Mouse (Mus musculus): Measurements from ENCODE around the gene Sstr5. TPM values are rescaled to one million over a fixed set of nuclear protein-coding genes. Genes with fewer than 3 reads are reported as not detected.

The Sstr5 gene
- polyA plus RNA-seq, 1 experiment from 2014 or later = 0.05 TPM

DNA sequence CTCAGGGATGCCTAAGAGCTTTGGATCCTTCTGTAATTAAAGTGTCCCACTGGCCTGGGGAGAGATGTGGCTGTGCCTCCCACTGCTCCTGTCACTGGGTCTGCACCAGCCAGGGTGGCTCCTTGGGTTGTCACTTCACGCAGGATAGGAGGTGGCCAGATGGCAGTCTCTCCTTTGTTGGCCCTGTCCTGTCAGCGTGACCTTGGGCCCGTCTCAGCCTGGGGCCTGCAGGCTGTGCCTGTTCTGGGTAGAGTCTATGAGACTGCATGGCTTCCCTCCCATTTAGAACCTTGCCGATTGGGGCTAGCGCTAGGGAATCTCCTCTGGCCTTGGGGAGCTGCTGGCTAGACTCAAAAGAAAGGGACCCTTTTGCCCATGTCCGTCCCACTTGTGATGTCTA is 28.8 kb downstream of the Sstr5 start:
- Histone ChIP-seq H3K4me2 (replicated peaks; ENCODE audit: low read depth, low read length) (no peak overlapping the region), H3K4me1 (ENCODE audit: insufficient read depth, low read depth, low read length) (no peaks in the 10 kb centered on the region), H3K9me3 (ENCODE audit: low read length) (no peaks in the 10 kb centered on the region), H3K9ac (replicated peaks; ENCODE audit: low read depth) (no peak overlapping the region), H3K27ac (ENCODE audit: low read length) (no peak overlapping the region), H3K36me3 (ENCODE audit: insufficient read depth, low read length) (no peaks in the 10 kb centered on the region), H3K27me3 (replicated peaks; ENCODE audit: insufficient read depth, low read length) (no peaks in the 10 kb centered on the region), H3K4me3 (ENCODE audit: low read depth, low read length) (no peak overlapping the region)
- no peak for ATAC-seq
- no peak for DNase-seq (ENCODE audit: low spot score)
- WGBS = 58% methylated on average over 6 of the region's 6 CpGs
- TF ChIP-seq EP300 (IDR thresholded peaks at IDR 0.05) (no peak), CTCF (IDR thresholded peaks at IDR 0.05) (no peak)

DNA sequence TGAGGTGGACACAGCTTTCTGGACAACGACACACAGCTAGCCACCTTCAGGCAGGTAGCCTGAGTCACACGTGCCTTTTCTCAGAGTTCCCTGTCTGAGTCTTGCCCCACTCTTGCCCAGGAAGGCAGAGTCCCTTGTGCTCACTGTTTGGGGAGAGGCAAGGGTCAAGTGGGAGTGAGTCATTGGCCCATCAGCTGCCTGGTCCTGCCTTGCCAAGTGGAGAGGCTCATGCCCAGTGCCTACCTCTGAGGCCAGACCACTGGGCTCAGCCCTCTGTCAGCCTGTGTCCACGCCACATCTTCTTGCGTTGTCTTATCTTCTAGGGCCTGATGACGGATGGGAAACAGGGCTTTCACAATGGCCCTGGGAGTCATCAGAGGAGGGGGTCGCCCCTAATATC is 29.3 kb downstream of the Sstr5 start:
- Histone ChIP-seq H3K4me1 (ENCODE audit: insufficient read depth, low read depth, low read length) (no peaks in the 10 kb centered on the region), H3K4me3 (ENCODE audit: low read depth, low read length) (no peak overlapping the region), H3K27me3 (replicated peaks; ENCODE audit: insufficient read depth, low read length) (no peaks in the 10 kb centered on the region), H3K9me3 (ENCODE audit: low read length) (no peaks in the 10 kb centered on the region), H3K4me2 (replicated peaks; ENCODE audit: low read depth, low read length) (no peak overlapping the region), H3K9ac (replicated peaks; ENCODE audit: low read depth) (no peak overlapping the region), H3K36me3 (ENCODE audit: insufficient read depth, low read length) (no peaks in the 10 kb centered on the region), H3K27ac (ENCODE audit: low read length) (no peak overlapping the region)
- ATAC-seq (no peak), DNase-seq (ENCODE audit: low spot score) (peak; percentile 22)
- no peak for TF ChIP-seq CTCF (IDR thresholded peaks at IDR 0.05)
- TF ChIP-seq EP300 (IDR thresholded peaks at IDR 0.05) = no peak
- 42% methylated on average over 6 of the region's 6 CpGs for WGBS

DNA sequence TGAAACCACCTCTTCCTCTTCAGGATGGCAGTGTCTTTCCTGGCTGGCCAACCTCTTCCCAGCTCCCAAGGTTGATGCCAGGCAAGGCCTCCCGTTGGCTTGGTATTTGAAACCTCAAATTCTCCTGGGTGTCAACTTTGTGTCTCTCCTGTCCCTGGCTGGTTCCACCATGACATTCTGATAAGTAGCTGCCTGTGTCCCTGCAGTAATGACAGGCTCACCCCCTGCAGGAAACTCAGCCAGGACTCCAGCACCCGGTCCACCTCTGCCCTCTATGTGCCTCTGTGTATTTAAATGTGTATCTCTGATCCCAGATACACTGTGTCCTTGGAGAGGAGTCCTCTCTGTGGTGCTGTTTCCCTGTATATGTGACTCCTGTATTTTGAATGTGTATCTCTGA is 30.8 kb downstream of the Sstr5 start:
- Histone ChIP-seq H3K4me1 (ENCODE audit: insufficient read depth, low read depth, low read length) (no peaks in the 10 kb centered on the region), H3K27me3 (replicated peaks; ENCODE audit: insufficient read depth, low read length) (no peaks in the 10 kb centered on the region), H3K27ac (ENCODE audit: low read length) (no peak overlapping the region), H3K36me3 (ENCODE audit: insufficient read depth, low read length) (no peaks in the 10 kb centered on the region), H3K4me2 (replicated peaks; ENCODE audit: low read depth, low read length) (no peak overlapping the region), H3K4me3 (ENCODE audit: low read depth, low read length) (no peak overlapping the region), H3K9me3 (ENCODE audit: low read length) (no peaks in the 10 kb centered on the region), H3K9ac (replicated peaks; ENCODE audit: low read depth) (no peak overlapping the region)
- TF ChIP-seq CTCF (IDR thresholded peaks at IDR 0.05) (no peak), EP300 (IDR thresholded peaks at IDR 0.05) (no peak)
- ATAC-seq = no peak
- no peak for DNase-seq (ENCODE audit: low spot score)
- 74% methylated on average over 2 of the region's 2 CpGs for WGBS

DNA sequence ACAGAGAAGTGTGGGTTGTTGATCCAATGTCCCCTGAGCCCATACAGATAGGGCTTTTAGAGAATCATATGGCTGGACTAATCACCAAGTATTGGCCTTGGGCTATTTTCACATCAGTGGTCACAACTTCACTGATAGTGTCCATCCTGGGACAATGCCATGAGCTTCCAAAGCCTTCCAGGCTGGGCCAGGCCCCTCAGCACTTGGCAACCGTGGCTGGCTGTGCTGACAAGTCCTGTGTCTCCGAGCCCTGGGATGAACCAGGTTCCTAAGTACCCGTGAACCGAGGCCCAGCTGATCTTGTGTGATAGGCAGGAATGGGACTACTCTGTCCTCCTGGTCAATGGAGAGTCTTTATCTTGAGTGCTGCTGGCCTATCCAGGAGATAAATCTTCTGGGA is 33.0 kb downstream of the Sstr5 start:
- no peaks in the 10 kb centered on the region for H3K4me1 ChIP-seq (ENCODE audit: insufficient read depth, low read depth, low read length)
- no peak overlapping the region for H3K27ac ChIP-seq (ENCODE audit: low read length)
- H3K36me3 ChIP-seq (ENCODE audit: insufficient read depth, low read length) = no peaks in the 10 kb centered on the region
- H3K9ac ChIP-seq (replicated peaks; ENCODE audit: low read depth) = no peak overlapping the region
- H3K9me3 ChIP-seq (ENCODE audit: low read length) = no peaks in the 10 kb centered on the region; the same call in 1 of the 2 replicates
- no peak for TF ChIP-seq CTCF (IDR thresholded peaks at IDR 0.05)
- TF ChIP-seq EP300 (IDR thresholded peaks at IDR 0.05) = no peak
- H3K4me2 ChIP-seq (replicated peaks; ENCODE audit: low read depth, low read length) = no peak overlapping the region
- WGBS = 57% methylated on average over 4 of the region's 4 CpGs
- no peak overlapping the region for H3K4me3 ChIP-seq (ENCODE audit: low read depth, low read length)
- ATAC-seq = no peak
- no peak for DNase-seq (ENCODE audit: low spot score)
- no peaks in the 10 kb centered on the region for H3K27me3 ChIP-seq (replicated peaks; ENCODE audit: insufficient read depth, low read length)

DNA sequence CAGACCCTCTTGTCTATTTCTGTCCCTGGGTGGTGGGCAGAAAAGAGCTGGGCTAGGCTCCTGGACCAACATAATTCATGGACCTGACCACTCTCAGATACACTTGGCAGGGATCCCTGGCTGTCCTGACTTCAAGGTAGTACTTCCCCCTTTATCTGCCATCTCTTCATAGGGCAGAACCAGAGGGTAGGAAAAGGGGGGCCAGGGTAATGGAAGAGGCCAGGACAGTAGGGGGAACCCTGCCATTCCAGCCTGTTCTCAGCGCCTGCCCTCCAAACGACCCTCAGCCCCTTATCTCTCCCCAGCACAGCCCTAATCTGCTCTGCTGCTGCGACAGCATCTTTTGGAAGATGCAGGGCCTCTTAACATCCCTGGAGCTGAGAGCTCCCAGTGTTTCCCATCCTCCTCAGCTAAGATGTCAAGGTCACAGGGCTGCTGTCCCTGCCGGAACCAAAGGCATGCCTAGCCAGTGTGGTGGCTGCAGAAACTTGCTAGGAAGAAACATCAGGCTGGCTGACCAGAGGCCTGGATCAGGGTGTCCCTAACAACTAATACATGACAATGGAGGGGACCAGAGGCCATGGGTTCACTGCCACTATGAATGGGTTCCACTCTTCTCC is 33.7 kb downstream of the Sstr5 start:
- ATAC-seq (no peak), DNase-seq (ENCODE audit: low spot score) (no peak)
- no peaks in the 10 kb centered on the region; the same call in 1 of the 2 replicates for H3K9me3 ChIP-seq (ENCODE audit: low read length)
- no peaks in the 10 kb centered on the region for H3K4me1 ChIP-seq (ENCODE audit: insufficient read depth, low read depth, low read length)
- no peaks in the 10 kb centered on the region for H3K36me3 ChIP-seq (ENCODE audit: insufficient read depth, low read length)
- H3K4me2 ChIP-seq (replicated peaks; ENCODE audit: low read depth, low read length) = no peak overlapping the region
- H3K27ac ChIP-seq (ENCODE audit: low read length) = no peak overlapping the region
- no peaks in the 10 kb centered on the region for H3K27me3 ChIP-seq (replicated peaks; ENCODE audit: insufficient read depth, low read length)
- H3K4me3 ChIP-seq (ENCODE audit: low read depth, low read length) = no peak overlapping the region
- H3K9ac ChIP-seq (replicated peaks; ENCODE audit: low read depth) = no peak overlapping the region
- WGBS = 36% methylated on average over 4 of the region's 4 CpGs
- TF ChIP-seq CTCF (IDR thresholded peaks at IDR 0.05) (no peak), EP300 (IDR thresholded peaks at IDR 0.05) (no peak)

DNA sequence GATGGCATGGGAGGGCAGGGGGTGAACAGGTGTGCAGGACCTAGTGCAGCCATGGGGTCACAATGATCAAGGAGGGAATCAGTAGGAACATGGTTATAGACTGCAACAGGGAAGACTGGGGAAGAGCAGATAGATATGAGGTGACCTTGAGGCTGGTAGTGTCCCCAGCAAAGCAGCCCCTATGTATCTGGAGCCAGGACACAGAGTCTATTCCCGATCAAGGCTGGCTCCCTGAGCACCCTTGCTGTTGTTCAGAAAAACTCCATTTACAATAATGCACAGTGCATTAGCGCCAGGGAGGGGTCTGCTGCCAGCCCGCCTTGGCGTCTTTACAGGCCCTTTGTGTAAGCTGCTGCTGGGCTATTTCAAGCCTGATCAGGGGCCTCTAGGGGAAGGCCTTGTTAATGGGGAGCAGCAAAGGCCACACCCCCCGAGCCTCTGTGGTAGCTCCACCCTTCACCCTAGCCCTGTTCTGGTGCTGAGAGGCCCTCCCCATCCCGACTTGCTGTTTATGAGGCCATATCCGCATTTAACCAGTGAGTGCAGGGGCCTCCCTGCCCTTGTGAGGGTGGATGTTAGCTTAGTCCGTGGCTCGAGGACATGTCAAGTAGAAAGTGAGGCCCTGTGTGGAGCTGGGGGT is 34.7 kb downstream of the Sstr5 start:
- Histone ChIP-seq H3K4me2 (replicated peaks; ENCODE audit: low read depth, low read length) (no peak overlapping the region), H3K9me3 (ENCODE audit: low read length) (no peaks in the 10 kb centered on the region; the same call in 1 of the 2 replicates), H3K9ac (replicated peaks; ENCODE audit: low read depth) (no peak overlapping the region), H3K27me3 (replicated peaks; ENCODE audit: insufficient read depth, low read length) (no peaks in the 10 kb centered on the region), H3K27ac (ENCODE audit: low read length) (no peak overlapping the region), H3K36me3 (ENCODE audit: insufficient read depth, low read length) (no peaks in the 10 kb centered on the region), H3K4me3 (ENCODE audit: low read depth, low read length) (no peak overlapping the region), H3K4me1 (ENCODE audit: insufficient read depth, low read depth, low read length) (no peaks in the 10 kb centered on the region)
- DNase-seq (ENCODE audit: low spot score) (no peak), ATAC-seq (0 out of 2 replicates have a peak, but pooled peaks have one; percentile 32)
- TF ChIP-seq EP300 (IDR thresholded peaks at IDR 0.05) = no peak
- TF ChIP-seq CTCF (IDR thresholded peaks at IDR 0.05) = no peak
- 21% methylated on average over 9 of the region's 9 CpGs for WGBS

All from lung, postnatal 0 days (tissue).